Mouse (Mus musculus) embryonic stem cell, embryonic (primary cell): Measurements from ENCODE around the gene Olfr830.
"Not testable (repeated sequence)": the region's sequence is repeated elsewhere in the genome, so short reads cannot be mapped to it uniquely, and the experiment has no call there.

ENCODE experiments used
- CTCF ChIA-PET, 4 experiments: fragments of 300-600 bp in 2 of 4; fragments of 350-600 bp in 2 of 4; sonication (Branson Sonifier 250); formaldehyde crosslinking; loops; one replicate each; lab custom pipeline; 2022; ENCODE audit warnings: inconsistent platforms in 2 of 4; lab: Charles Lee
- POLR2A ChIA-PET, 4 experiments: fragments of 300-600 bp in 2 of 4; fragments of 350-600 bp in 2 of 4; sonication (Branson Sonifier 250); formaldehyde crosslinking; loops; one replicate each; lab custom pipeline; 2022; ENCODE audit warnings: antibody characterized with exemption in 4 of 4, inconsistent platforms in 1 of 4; lab: Charles Lee

The Olfr830 gene

GRCm38 (mm10) chr9:18874393-18874792 is at the start of gene Olfr830:
TSS of gene Olfr830 (plus strand) at chr9:18874693.
- POLR2A ChIA-PET, result no interaction called here
- CTCF ChIA-PET, result no interaction called here

DNA sequence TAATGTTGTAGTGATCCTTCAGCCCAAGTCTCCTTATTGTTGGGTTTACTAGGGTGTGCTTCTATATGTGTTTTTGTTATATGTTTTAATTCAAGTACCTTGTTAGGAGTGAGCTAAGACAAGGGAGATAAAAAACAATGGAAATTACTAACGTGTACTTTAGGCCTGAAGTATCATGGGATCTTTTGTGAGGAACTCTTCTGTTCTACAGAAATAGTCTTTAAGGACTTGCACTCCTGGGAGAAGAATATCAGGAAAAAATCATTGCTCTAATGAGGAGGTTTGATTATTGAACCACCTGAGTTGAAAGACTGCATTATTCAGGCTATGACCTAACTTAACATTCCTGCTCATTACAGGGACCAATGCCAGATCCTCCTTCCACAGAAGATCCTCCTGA is 19.9 kb upstream of the Olfr830 start, which contains the start of gene Olfr829:
TSS of gene Olfr829 (plus strand) at position 301 of the 400 bp plus-strand sequence.
- ChIA-PET POLR2A (no interaction called here), CTCF (no interaction called here)

GRCm38 (mm10) chr9:18907699-18908098 is 33.2 kb downstream of the Olfr830 start:
- CTCF ChIA-PET, POLR2A ChIA-PET: not testable (repeated sequence)

- CTCF ChIA-PET, result not testable (repeated sequence)
Observed at GRCm38 (mm10) chr9:18927921-18928320, 53.4 kb downstream of the Olfr830 start.

More at GRCm38 (mm10) chr9:18927921-18928320, 53.4 kb downstream of the Olfr830 start:
- POLR2A ChIA-PET, result interaction anchor here in 1 of 4 experiments (0.6 kb wide), 1 partner anchor 222 kb away, joined by 3 read pairs; no protein-coding TSS in a partner anchor
